Mouse (Mus musculus) gastrocnemius, adult 2 months (tissue): ENCODE measurements around the gene Eps8l2. TPM values are rescaled to one million over a fixed set of nuclear protein-coding genes. Genes with fewer than 3 reads are reported as not detected.
A peak's percentile ranks its signal among the peaks of the same experiment; 100 is the strongest.

Experiments used
- DNase-seq: peaks from one replicate; pipeline ENCODE4 v3.0.0; 2022
- H3K27ac ChIP-seq: fragments of 200-600 bp; 2 replicates; pipeline ENCODE4 v1.8.1; 2022; ENCODE audit warnings: mild to moderate bottlenecking
- H3K4me3 ChIP-seq: fragments of 200-600 bp; 2 replicates; pipeline ENCODE4 v1.8.1; 2022; ENCODE audit warnings: mild to moderate bottlenecking, moderate library complexity
- CTCF ChIP-seq: fragments of 200-600 bp; IDR thresholded peaks from 2 replicates; pipeline ENCODE4 v1.8.1; 2022; ENCODE audit warnings: antibody characterized with exemption, mild to moderate bottlenecking, moderate library complexity
- intact Hi-C: fragments of 180-260 bp; cut with DNase I; formaldehyde crosslinking; loops from one replicate; pipeline ENCODE4 v1.15.1; 2025
- total RNA-seq, 2 experiments: library from RNA; stranded (reverse); gene quantifications; 2 replicates each; pipeline ENCODE4 v1.2.3; 2021

Eps8l2 gene
- total RNA-seq, 2 experiments from 2014 or later, result 2.6 to 3.1 TPM

DNA sequence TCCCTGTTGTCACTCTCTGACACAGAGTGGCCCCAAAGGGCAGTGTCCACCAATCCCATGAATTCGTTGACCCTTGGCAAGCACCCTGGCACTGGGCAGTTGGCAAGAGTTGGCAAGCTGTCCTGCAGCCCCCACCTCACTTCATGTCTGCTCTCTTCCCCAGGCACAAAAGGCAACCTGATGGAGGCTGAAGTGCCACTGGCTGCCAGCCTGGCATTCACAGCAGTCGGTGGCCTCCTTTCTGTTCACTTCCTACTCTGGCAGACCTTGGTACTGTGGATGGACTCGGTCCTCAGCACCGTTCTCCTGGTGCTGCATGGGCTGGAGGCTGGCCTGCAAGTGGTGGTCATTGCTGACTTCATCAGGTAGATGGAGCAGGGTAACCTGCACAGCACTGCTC is 3.0 kb upstream of the Eps8l2 start:
- intact Hi-C loops, result no loop called here
- no peak for TF ChIP-seq CTCF
- DNase-seq, result no peak
- Histone ChIP-seq H3K4me3 (no peak overlapping the region), H3K27ac (0 out of 2 replicates have a peak overlapping the region, but pooled peaks have one; percentile 20)

DNA sequence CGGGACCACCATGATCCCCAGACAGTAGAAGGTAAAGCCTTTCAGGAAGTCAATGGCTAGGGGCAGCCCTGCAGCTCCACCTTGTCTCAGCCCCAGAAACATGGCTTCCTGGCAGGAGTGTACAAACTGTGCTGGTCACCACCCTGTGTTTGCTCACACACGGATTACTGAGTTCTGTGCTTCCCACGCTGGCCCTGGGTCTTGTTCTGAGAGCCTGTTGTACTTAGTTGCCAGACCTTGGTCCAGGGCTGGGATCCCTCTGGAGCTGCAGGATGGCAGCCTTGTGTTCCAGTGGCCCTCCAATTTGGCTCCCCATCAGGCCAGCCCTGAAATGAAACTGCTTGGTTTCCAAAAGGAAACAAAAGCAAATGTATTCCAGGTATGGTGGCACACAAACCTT is 2.4 kb upstream of the Eps8l2 start:
- TF ChIP-seq CTCF, result no peak
- DNase-seq, result no peak
- intact Hi-C loops, result no loop called here
- Histone ChIP-seq H3K4me3 (no peak overlapping the region), H3K27ac (no peak overlapping the region)

DNA sequence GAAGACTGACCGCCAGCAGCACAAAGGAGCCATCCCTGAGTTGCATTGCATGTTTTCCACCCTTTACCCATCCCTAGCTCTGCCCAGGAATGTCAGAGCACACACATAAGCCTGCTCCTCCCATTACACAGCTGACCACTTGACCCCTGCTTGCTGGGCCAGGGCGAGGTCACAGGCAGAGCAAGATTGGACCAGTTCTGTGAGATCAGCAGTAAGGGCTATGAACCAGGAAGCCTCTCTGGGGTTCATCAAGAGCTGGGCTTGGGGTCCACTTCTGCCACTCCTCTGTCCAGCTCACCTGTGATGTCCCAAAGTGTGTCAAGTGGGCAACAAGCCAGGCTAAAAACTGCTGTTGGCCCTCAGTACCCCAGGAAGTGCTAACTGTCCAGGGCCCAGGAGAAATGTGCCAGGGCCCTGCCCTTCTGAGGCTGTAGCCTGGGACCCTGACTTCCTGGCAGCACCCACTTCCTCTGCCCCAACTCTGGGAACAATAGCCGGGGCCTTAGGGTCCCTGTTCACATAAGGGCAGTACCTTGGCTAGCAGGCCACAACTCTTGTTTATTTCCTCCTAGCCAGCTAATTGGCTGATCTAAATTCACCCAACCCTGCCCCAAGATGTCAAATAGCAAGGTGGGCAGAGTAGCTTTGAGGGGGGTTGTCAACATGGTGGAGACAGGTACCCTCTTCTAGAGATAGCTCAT is 814 bp upstream of the Eps8l2 start:
- intact Hi-C loops, result no loop called here

DNA sequence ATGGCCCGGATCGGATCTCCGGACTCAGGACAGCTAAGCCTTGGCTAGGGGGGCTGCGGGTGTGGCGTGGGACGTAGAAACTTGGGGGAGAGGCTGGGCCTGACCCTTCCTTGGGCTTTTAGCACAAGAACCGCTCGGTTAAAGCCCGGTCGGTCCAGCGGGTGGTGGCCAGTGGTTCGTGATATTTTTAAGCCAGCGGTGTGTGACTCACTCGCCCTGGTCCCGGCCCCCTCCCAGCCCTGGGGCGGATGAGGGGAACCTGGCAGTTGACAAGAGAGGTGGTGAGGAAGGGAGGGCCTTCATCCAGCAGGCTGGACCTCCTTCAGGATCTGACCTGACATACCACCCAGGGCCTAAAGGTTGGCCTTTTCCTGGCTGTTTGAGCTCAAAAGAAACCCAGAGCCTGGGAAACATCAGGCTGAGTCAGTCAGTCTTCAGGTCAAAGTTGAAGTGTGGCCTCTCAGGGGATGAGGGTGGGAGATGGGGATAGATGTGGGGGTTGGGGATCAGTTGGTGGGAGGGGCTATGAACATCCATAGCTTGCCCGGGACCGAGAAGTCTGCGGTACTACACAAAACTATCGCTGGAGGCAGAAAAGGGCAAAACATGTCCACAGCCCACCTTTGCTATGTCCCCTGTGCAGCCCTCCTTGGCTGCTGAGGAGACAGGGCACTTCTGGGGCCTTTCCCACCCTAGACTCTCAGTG is 688 bp downstream of the Eps8l2 start:
- TF ChIP-seq CTCF, result no peak
- DNase-seq, result no peak
- intact Hi-C loops, result no loop called here
- peak overlapping the region; percentile 64 for H3K4me3 ChIP-seq
- peak overlapping the region; percentile 74 for H3K27ac ChIP-seq

More for the DNA sequence above, 814 bp upstream of the Eps8l2 start:
- no peak for DNase-seq
- Histone ChIP-seq H3K27ac (peak overlapping the region; percentile 74), H3K4me3 (peak overlapping the region; percentile 64)
- TF ChIP-seq CTCF, result no peak

DNA sequence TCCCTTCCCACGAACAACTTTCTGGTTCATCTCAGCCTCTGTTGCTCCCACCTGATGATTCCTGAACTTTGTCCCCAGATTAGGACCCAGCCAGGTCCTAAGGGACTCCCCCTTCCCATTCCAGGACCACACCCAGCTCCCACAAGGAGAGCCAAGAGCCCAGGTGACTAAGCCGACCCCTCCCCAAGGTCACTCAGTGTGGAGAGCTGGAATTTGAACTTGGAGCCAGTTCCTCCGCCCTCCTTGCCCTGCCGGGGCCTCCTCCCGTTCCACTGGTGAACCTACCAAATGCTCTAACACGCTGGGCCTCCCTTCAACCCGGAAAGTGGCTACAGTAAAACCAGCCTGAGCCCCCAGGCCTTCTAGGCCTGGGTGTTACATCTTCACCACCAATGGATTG is 1.3 kb downstream of the Eps8l2 start:
- H3K4me3 ChIP-seq, result peak overlapping the region; percentile 64

DNA sequence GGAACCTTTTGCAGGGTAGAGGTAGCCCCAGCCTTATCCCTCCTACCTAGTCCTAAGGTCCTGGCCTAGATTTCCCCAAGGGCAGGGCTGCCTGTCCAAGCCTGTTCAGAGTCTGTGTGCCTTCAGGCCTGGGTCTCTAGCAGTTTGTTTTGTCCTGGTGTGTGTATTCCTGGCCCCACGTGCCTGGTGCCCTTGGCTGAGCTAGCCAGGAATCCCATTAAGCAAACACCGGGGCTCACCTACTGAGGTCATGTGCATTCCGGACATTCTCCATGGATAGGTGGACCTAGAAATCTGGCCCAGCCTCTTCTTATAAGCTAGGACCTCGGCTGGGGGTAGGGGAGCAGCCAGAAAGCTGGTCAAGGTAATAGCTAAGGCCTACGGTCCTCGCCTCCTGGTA is 1.8 kb downstream of the Eps8l2 start:
- TF ChIP-seq CTCF, result no peak
- no peak overlapping the region for H3K27ac ChIP-seq

More for the DNA sequence above, 1.3 kb downstream of the Eps8l2 start:
- intact Hi-C loops, result no loop called here
- DNase-seq, result no peak
- TF ChIP-seq CTCF, result no peak
- no peak overlapping the region for H3K27ac ChIP-seq

DNA sequence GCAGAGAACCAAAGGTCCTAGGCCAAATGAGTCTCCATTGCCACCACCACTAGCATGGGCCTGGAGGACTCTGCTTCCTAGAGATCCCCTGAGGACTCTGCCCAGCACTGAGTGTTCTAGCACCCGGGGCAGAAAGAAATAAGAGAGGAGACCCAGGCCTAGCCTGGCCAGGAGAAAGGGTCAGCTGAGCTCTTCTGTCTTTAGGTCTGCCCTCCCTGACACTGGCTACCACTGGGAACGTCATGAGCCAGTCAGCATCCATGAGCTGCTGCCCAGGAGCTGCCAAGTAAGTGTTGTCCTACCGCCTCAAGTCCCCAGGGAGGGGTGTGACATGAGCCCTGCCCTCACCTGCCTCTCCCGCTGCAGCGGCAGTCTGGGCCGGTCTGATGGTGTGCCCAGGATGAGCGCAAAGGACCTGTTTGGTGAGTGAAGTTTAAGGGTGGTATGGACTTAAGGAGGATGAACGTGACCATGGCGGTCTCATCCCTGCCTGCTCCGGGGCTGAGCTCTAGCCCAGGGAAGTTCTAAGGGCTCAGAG is 3.1 kb downstream of the Eps8l2 start:
- TF ChIP-seq CTCF, result no peak
- intact Hi-C loops, result no loop called here
- no peak overlapping the region for H3K4me3 ChIP-seq

More for the DNA sequence above, 1.8 kb downstream of the Eps8l2 start:
- no peak for DNase-seq
- H3K4me3 ChIP-seq, result no peak overlapping the region
- intact Hi-C loops, result no loop called here

DNA sequence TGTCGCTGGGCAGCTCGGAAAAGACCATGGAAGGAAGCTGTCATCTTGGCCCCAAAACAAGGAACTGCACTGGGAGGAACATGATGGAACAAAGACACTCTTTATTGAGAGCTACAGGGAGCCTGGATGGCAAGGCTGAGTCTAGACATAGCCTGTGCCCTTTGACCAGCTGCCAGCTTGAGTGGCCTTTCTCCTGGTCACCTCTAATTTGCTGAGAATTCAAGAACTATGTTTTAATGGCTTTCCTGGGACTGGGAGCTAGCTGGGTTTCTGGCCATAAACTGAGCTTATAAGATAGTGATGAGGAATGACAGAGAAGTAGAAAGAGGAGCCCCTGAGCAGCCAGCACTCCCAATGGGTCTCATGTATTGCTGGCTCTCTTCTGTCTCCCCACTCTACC is 4.5 kb downstream of the Eps8l2 start:
- H3K27ac ChIP-seq, result no peak overlapping the region
- no peak for DNase-seq
- H3K4me3 ChIP-seq, result no peak overlapping the region
- intact Hi-C loops, result no loop called here
- TF ChIP-seq CTCF, result no peak

More for the DNA sequence above, 3.1 kb downstream of the Eps8l2 start:
- no peak overlapping the region for H3K27ac ChIP-seq
- DNase-seq, result no peak

DNA sequence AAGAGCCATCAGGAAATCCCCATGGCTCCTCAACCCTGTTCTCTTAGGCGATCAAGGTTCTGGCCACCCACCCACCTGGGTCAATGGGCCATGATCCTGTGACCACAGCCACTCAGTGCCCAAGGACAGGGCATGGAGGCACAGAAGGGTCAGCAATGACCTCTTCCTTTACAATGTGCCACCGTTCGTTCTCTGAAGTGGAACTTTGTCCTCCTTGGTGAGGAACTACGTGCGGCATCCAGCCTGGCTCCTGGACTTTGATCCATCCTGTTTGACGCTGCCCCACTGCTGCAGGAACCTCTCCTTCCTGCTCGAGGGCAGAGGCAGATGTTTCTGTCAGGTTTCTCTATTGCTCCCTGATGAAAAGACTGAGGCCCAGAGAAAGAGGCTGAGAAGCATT is 5.0 kb downstream of the Eps8l2 start:
- Histone ChIP-seq H3K4me3 (no peak overlapping the region), H3K27ac (no peak overlapping the region)
- intact Hi-C loops, result no loop called here
- no peak for TF ChIP-seq CTCF
- DNase-seq, result no peak

DNA sequence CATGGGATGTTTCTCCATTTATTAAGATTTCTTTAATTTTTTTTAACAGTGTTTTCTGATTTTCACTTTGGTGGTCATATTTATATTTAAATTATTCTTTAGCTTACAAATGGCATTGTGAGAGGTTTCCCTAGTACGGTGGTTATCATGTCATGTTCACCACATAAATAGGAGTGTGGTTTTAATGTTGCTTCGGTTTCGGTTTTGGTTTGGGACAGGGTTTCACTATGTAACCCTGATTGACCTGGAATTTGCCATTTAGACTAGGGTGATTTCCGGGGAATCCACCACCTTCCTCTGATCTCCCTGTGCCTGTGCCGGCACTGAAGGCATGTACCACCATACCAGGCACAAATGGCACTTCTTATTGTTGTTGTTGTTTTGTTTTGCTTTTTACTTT is 6.1 kb downstream of the Eps8l2 start:
- intact Hi-C loops, result no loop called here
- DNase-seq, result no peak
- no peak for TF ChIP-seq CTCF
- Histone ChIP-seq H3K4me3 (no peak overlapping the region), H3K27ac (no peak overlapping the region)

DNA sequence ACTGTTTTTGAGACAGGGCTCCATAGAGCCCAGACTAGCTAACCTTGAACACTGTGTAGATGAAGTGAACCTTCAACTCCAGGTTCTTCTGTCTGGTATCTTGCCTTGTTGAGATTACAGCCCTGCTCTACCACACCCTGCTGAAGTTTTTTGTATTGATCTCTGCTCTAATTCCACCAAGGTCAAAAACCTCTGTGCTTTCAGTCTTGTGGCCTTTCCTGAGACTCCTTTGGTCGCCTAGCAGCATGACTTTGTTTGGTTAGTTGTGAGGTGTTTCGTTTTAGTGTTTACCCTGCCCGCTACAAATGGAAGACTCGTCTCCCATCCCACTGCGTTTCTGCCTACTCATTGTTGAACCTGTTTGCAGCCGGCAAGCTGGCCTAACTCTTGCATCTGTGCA is 12.4 kb downstream of the Eps8l2 start:
- DNase-seq, result no peak
- Histone ChIP-seq H3K27ac (no peak overlapping the region), H3K4me3 (no peak overlapping the region)
- intact Hi-C loops, result no loop called here
- TF ChIP-seq CTCF, result no peak

DNA sequence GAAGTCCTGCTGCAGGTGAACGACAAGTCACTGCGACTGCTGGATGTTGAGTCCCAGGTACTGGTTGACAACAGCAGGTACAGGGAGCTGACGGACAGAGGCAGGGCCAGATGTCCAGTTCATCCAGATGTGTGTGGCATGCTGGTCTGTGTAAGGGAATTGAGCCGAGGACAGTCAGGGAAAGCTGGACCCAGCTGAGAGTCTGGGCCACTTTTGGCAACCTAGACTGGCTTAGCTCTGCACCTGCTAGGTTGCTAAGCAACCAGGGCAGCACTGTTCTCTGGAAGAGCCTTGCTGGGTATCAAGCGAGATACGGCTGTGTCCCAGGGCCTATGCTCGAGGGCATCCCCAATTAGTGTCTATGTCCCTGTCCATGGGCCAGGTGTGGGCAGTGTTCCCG is 16.4 kb downstream of the Eps8l2 start:
- no peak overlapping the region for H3K4me3 ChIP-seq
- H3K27ac ChIP-seq, result no peak overlapping the region
- TF ChIP-seq CTCF, result no peak
- intact Hi-C loops, result no loop called here
- no peak for DNase-seq

DNA sequence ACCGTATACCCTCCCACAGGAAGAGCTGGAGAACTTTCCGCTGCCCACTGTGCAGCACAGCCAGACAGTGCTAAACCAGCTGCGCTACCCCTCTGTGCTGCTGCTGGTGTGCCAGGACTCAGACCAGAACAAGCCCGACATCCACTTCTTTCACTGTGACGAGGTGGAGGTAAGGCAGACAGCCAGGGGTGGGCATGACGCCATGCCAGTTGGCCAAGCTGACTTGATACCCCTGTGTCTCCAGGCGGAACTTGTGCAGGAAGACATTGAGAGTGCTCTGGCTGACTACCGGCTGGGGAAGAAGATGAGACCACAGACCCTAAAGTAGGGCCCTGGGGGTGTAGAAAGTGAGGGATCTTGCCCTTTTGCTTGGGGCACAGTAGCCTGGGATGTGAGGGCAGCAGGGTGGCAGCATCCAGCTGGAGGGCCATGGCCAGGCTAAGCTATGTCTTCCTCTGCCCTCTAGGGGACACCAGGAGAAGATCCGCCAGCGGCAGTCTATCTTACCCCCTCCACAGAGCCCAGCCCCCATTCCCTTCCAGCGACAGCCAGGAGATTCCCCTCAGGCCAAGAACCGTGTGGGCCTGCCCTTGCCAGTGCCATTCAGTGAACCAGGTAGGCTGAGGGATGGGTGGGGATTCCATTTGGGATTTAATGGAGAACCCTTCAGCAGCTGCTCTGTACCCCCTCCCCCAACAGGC is 17.1 kb downstream of the Eps8l2 start:
- no peak overlapping the region for H3K4me3 ChIP-seq
- intact Hi-C loops, result no loop called here
- DNase-seq, result no peak
- TF ChIP-seq CTCF, result peak; percentile 19; the same call in 1 of the 2 replicates
- no peak overlapping the region for H3K27ac ChIP-seq
